Mouse (Mus musculus) hindbrain, embryonic 14.5 days (tissue): ENCODE results near the gene Dpep1. TPM values are rescaled to one million over a fixed set of nuclear protein-coding genes. Genes with fewer than 3 reads are reported as not detected.

Source experiments
- polyA plus RNA-seq: library from polyadenylated mRNA; unstranded; fragments of >200 nt; fragmentation: Nextera tagmentation; extraction: Ambion mirVana; gene quantifications from 2 replicates; pipeline ENCODE4 v1.2.1, GENCODE M21; 2014

Dpep1 gene
- polyA plus RNA-seq, 1 experiment from 2014 or later = 0.25 TPM

Other genes starting within 250 kb of the Dpep1 start
- 45.3 and 49.9 TPM in 2 replicates for gene Ankrd11, start 144.0 kb upstream of the Dpep1 start, polyA plus RNA-seq
- gene Spg7, start 123.3 kb upstream of the Dpep1 start, polyA plus RNA-seq = 41.6 and 44.1 TPM in 2 replicates
- 766 and 865 TPM in 2 replicates for gene Rpl13, start 83.9 kb upstream of the Dpep1 start, polyA plus RNA-seq
- 2.2 and 3.3 TPM in 2 replicates for gene Cpne7, start 68.9 kb upstream of the Dpep1 start, polyA plus RNA-seq
- 1.3 and 3.0 TPM in 2 replicates for gene Sult5a1, start 27.9 kb upstream of the Dpep1 start, polyA plus RNA-seq
- gene Chmp1a, start 26.5 kb downstream of the Dpep1 start, polyA plus RNA-seq = 160 and 164 TPM in 2 replicates
- 5.2 and 9.8 TPM in 2 replicates for gene Spata33, start 26.6 kb downstream of the Dpep1 start, polyA plus RNA-seq
- 42.9 and 44.1 TPM in 2 replicates for gene Cdk10, start 38.6 kb downstream of the Dpep1 start, polyA plus RNA-seq
- gene Spata2l, start 50.0 kb downstream of the Dpep1 start, polyA plus RNA-seq = 8.4 and 9.1 TPM in 2 replicates
- 18.5 and 19.5 TPM in 2 replicates for gene Zfp276, start 68.0 kb downstream of the Dpep1 start, polyA plus RNA-seq
- gene Vps9d1, start 68.1 kb downstream of the Dpep1 start, polyA plus RNA-seq = 57.7 and 58.8 TPM in 2 replicates
- 7.4 and 8.3 TPM in 2 replicates for gene Fanca, start 132.3 kb downstream of the Dpep1 start, polyA plus RNA-seq
- 32.4 and 33.1 TPM in 2 replicates for gene Spire2, start 146.5 kb downstream of the Dpep1 start, polyA plus RNA-seq
- 371 and 380 TPM in 2 replicates for gene Tcf25, start 187.5 kb downstream of the Dpep1 start, polyA plus RNA-seq
- 0.10 and 0.21 TPM in 2 replicates for gene Mc1r, start 220.9 kb downstream of the Dpep1 start, polyA plus RNA-seq
- gene Tubb3, start 225.2 kb downstream of the Dpep1 start, polyA plus RNA-seq = 1,715 and 1,766 TPM in 2 replicates
- gene Def8, start 237.3 kb downstream of the Dpep1 start, polyA plus RNA-seq = 45.3 and 52.2 TPM in 2 replicates